Mouse (Mus musculus) MEL (cell line): ENCODE measurements around the gene Ankrd50. TPM values are rescaled to one million over a fixed set of nuclear protein-coding genes. Genes with fewer than 3 reads are reported as not detected.

Experiments used
- DNase-seq: peaks from one replicate; pipeline ENCODE4 v3.0.0; 2011; ENCODE audit warnings: low read depth, low spot score
- H3K27ac ChIP-seq: 2 replicates; pipeline ENCODE4 v1.5.1; 2012; ENCODE audit warnings: low read depth, mild to moderate bottlenecking, control low read depth, low read length, moderate library complexity; ENCODE audit not compliant: control insufficient read depth
- H3K27me3 ChIP-seq, 2 experiments: fragments of 150-350 bp in 1 of 2; sonication (generic) in 1 of 2; 2 replicates each; pipeline ENCODE4 v1.6.1; 2012; ENCODE audit warnings: low read length in 2 of 2, mild to moderate bottlenecking in 2 of 2, improper control_type of control experiment in 1 of 2, moderate library complexity in 1 of 2; ENCODE audit not compliant: insufficient read depth in 2 of 2, control insufficient read depth in 1 of 2
- H3K36me3 ChIP-seq, 2 experiments: 2 replicates each; pipeline ENCODE4 v1.6.1; 2012 to 2014; ENCODE audit warnings: low read length in 2 of 2, improper control_type of control experiment in 1 of 2, inconsistent platforms in 1 of 2, mild to moderate bottlenecking in 1 of 2; ENCODE audit not compliant: insufficient read depth in 2 of 2, control insufficient read depth in 1 of 2
- H3K4me1 ChIP-seq, 2 experiments: fragments of 150-350 bp in 1 of 2; sonication (generic) in 1 of 2; 2 replicates each; pipeline ENCODE4 v1.6.1; 2012; ENCODE audit warnings: low read length in 2 of 2, improper control_type of control experiment in 1 of 2, mild to moderate bottlenecking in 1 of 2; ENCODE audit not compliant: insufficient read depth in 2 of 2, control insufficient read depth in 1 of 2
- H3K4me3 ChIP-seq, 2 experiments: fragments of 150-350 bp in 1 of 2; sonication (generic) in 1 of 2; 2 replicates each; pipeline ENCODE4 v1.5.1; 2012; ENCODE audit warnings: low read depth in 2 of 2, low read length in 2 of 2, mild to moderate bottlenecking in 2 of 2, moderate library complexity in 2 of 2, control low read depth in 1 of 2, improper control_type of control experiment in 1 of 2; ENCODE audit not compliant: control insufficient read depth in 1 of 2, insufficient read depth in 1 of 2
- H3K79me2 ChIP-seq: 2 replicates; pipeline ENCODE4 v1.6.1; 2012; ENCODE audit warnings: mild to moderate bottlenecking, low read length, moderate library complexity; ENCODE audit not compliant: control insufficient read depth, poor library complexity, insufficient read depth
- H3K9ac ChIP-seq: 2 replicates; pipeline ENCODE4 v1.6.1; 2012; ENCODE audit warnings: low read depth, mild to moderate bottlenecking, control low read depth, low read length, moderate library complexity; ENCODE audit not compliant: control insufficient read depth, poor library complexity, severe bottlenecking
- H3K9me3 ChIP-seq: fragments of 150-350 bp; sonication (generic); replicated peaks from 2 replicates; pipeline ENCODE4 v1.6.1; 2012; ENCODE audit warnings: mild to moderate bottlenecking, low read length, improper control_type of control experiment, moderate library complexity; ENCODE audit not compliant: insufficient read depth
- BHLHE40 ChIP-seq: IDR thresholded peaks from 2 replicates; pipeline ENCODE4 v1.6.1; 2012; ENCODE audit warnings: low read depth, mild to moderate bottlenecking, inconsistent platforms, low read length, improper control_type of control experiment, borderline replicate concordance
- CHD2 ChIP-seq: IDR thresholded peaks from 2 replicates; pipeline ENCODE4 v1.6.1; 2011; ENCODE audit warnings: low read length, improper control_type of control experiment
- CTCF ChIP-seq, 3 experiments: IDR thresholded peaks in 2 of 3; conservative IDR thresholded peaks in 1 of 3; 2 replicates each; pipeline ENCODE4 v1.5.1; 2011 to 2012; ENCODE audit warnings: low read length in 3 of 3, low read depth in 2 of 3, mild to moderate bottlenecking in 2 of 3, improper control_type of control experiment in 1 of 3, inconsistent platforms in 1 of 3, mixed read lengths in 1 of 3, moderate library complexity in 1 of 3; ENCODE audit not compliant: control insufficient read depth in 1 of 3, insufficient read depth in 1 of 3, poor library complexity in 1 of 3, severe bottlenecking in 1 of 3
- GABPA ChIP-seq: IDR thresholded peaks from 2 replicates; pipeline ENCODE4 v1.6.1; 2012; ENCODE audit warnings: low read depth, mild to moderate bottlenecking, inconsistent platforms, low read length, improper control_type of control experiment, moderate library complexity
- GATA1 ChIP-seq: IDR thresholded peaks from 2 replicates; pipeline ENCODE4 v1.6.1; 2011; ENCODE audit warnings: low read depth, low read length, improper control_type of control experiment
- HCFC1 ChIP-seq: IDR thresholded peaks from 2 replicates; pipeline ENCODE4 v1.6.1; 2012; ENCODE audit warnings: low read depth, mild to moderate bottlenecking, inconsistent platforms, low read length, improper control_type of control experiment, moderate library complexity
- MAX ChIP-seq: IDR thresholded peaks from 2 replicates; pipeline ENCODE4 v1.6.1; 2011; ENCODE audit warnings: low read length, improper control_type of control experiment
- MAZ ChIP-seq: IDR thresholded peaks from 2 replicates; pipeline ENCODE4 v1.6.1; 2012; ENCODE audit warnings: low read depth, mild to moderate bottlenecking, inconsistent platforms, low read length, improper control_type of control experiment
- MXI1 ChIP-seq: IDR thresholded peaks from 2 replicates; pipeline ENCODE4 v1.6.1; 2011; ENCODE audit warnings: mild to moderate bottlenecking, low read depth, low read length, improper control_type of control experiment
- MYB ChIP-seq: IDR thresholded peaks from 2 replicates; pipeline ENCODE4 v1.6.1; 2011; ENCODE audit warnings: mild to moderate bottlenecking, low read depth, low read length, improper control_type of control experiment
- MYC ChIP-seq: IDR thresholded peaks from 2 replicates; pipeline ENCODE4 v1.6.1; 2011; ENCODE audit warnings: low read depth, mild to moderate bottlenecking, low read length, improper control_type of control experiment, moderate library complexity
- NRF1 ChIP-seq: IDR thresholded peaks from 2 replicates; pipeline ENCODE4 v1.6.1; 2014; ENCODE audit warnings: low read depth, mild to moderate bottlenecking, inconsistent platforms, low read length, improper control_type of control experiment, moderate library complexity; ENCODE audit not compliant: poor library complexity, insufficient read depth, severe bottlenecking
- POLR2A ChIP-seq, 2 experiments: IDR thresholded peaks; 2 replicates each; pipeline ENCODE4 v1.6.1; 2011 to 2012; ENCODE audit warnings: low read length in 2 of 2, mild to moderate bottlenecking in 2 of 2, control low read depth in 1 of 2, improper control_type of control experiment in 1 of 2, low read depth in 1 of 2, moderate library complexity in 1 of 2; ENCODE audit not compliant: control insufficient read depth in 1 of 2, insufficient read depth in 1 of 2, poor library complexity in 1 of 2
- POLR2AphosphoS2 ChIP-seq: IDR thresholded peaks from 2 replicates; pipeline ENCODE4 v1.6.1; 2011; ENCODE audit warnings: low read length, improper control_type of control experiment
- POLR2AphosphoS5 ChIP-seq: IDR thresholded peaks from 2 replicates; pipeline ENCODE4 v1.6.1; 2012; ENCODE audit warnings: low read depth, borderline replicate concordance, mild to moderate bottlenecking, inconsistent platforms, low read length, moderate library complexity, mixed read lengths
- RAD21 ChIP-seq: IDR thresholded peaks from 2 replicates; pipeline ENCODE4 v1.6.1; 2011; ENCODE audit warnings: mild to moderate bottlenecking, low read depth, low read length, improper control_type of control experiment
- SMC3 ChIP-seq: IDR thresholded peaks from 2 replicates; pipeline ENCODE4 v1.6.1; 2011; ENCODE audit warnings: low read depth, low read length, improper control_type of control experiment
- TAL1 ChIP-seq: IDR thresholded peaks from 2 replicates; pipeline ENCODE4 v1.6.1; 2012; ENCODE audit warnings: mild to moderate bottlenecking, inconsistent platforms, low read length, moderate library complexity, mixed read lengths
- TCF12 ChIP-seq: IDR thresholded peaks from 2 replicates; pipeline ENCODE4 v1.6.1; 2014; ENCODE audit warnings: low read depth, mild to moderate bottlenecking, inconsistent platforms, low read length, improper control_type of control experiment, moderate library complexity
- ZNF384 ChIP-seq: IDR thresholded peaks from 2 replicates; pipeline ENCODE4 v1.6.1; 2012; ENCODE audit warnings: low read depth, mild to moderate bottlenecking, inconsistent platforms, low read length, improper control_type of control experiment
- polyA plus RNA-seq, 2 experiments: library from polyadenylated mRNA; stranded (reverse) in 1 of 2; unstranded in 1 of 2; fragments of >175 nt in 1 of 2; fragments of >200 nt in 1 of 2; gene quantifications; 2 replicates each; pipeline versions ENCODE4 v1.2.1 to v1.2.4; 2012; ENCODE audit warnings: low replicate concordance in 2 of 2, low read depth in 1 of 2; ENCODE audit not compliant: insufficient read length in 2 of 2, insufficient read depth in 1 of 2, missing spikeins in 1 of 2
- total RNA-seq: library from RNA; depleted of rRNA; stranded (reverse); fragments of 300-350 nt; gene quantifications from 2 replicates; pipeline ENCODE4 v1.2.3, GENCODE M21; 2012

Gene Ankrd50
- total and polyA plus RNA-seq, 3 experiments = 4.4 to 7.8 TPM; not detected in 1

DNA sequence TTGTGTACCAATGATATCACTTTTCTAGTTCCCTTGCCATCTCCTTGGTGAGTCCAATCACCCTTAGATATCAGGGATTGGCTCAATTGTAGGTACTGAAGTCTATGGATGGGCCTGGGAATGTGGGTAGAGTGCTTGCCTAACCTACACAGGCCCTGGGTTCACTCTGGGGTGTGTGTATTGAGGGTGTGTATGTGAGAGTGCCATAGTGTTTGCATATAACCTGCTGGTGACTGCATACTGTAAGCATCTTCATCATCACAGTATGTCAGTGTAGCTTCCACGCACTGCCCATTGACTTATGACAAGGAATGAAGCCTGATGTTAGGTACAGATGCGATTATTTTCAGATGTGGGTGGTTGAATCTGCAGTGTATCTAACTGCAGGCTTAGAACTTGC, 17.1 kb upstream of the Ankrd50 start:
- Histone ChIP-seq H3K4me3 (no peak overlapping the region), H3K9me3 (no peaks in the 10 kb centered on the region), H3K4me1 (no peaks in the 10 kb centered on the region), H3K27ac (no peak overlapping the region), H3K9ac (no peak overlapping the region), H3K79me2 (no peaks in the 10 kb centered on the region), H3K36me3 (no peaks in the 10 kb centered on the region), H3K27me3 (no peaks in the 10 kb centered on the region)
- no peak for TF ChIP-seq GABPA
- no peak for TF ChIP-seq SMC3
- TF ChIP-seq TCF12 = no peak
- TF ChIP-seq POLR2AphosphoS5 = no peak
- no peak for TF ChIP-seq MAZ
- TF ChIP-seq MXI1 = no peak
- TF ChIP-seq POLR2A (IDR thresholded peaks at IDR 0.05; ENCODE audit: control insufficient read depth in 1 of 2, insufficient read depth in 1 of 2, low read depth in 1 of 2, low read length in 2 of 2, poor library complexity in 1 of 2) = no peak
- TF ChIP-seq TAL1 = no peak
- TF ChIP-seq RAD21 = no peak
- TF ChIP-seq HCFC1 = no peak
- TF ChIP-seq BHLHE40 = no peak
- DNase-seq = no peak

DNA sequence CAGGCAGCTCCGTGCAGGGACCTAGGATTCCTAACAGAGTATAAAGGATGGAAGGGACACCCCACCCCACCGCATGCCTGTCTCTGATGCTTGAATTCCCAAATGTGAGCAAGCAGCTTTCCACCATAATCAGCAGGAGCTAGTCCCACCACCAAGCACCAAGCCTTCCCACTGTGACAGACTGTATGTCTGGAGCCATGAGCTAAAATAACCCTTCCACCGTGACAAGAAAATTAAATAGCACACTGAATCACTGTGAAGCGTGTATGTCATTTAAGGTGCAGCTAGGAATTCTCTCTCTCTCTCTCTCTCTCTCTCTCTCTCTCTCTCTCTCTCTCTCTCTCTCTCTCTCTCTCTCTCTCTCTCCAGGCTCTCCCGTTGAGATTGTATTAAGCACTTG, 16.7 kb upstream of the Ankrd50 start:
- H3K36me3 ChIP-seq = no peaks in the 10 kb centered on the region
- H3K9me3 ChIP-seq = no peaks in the 10 kb centered on the region
- H3K9ac ChIP-seq = no peak overlapping the region
- no peaks in the 10 kb centered on the region for H3K79me2 ChIP-seq
- H3K27ac ChIP-seq = no peak overlapping the region
- H3K4me1 ChIP-seq = no peaks in the 10 kb centered on the region
- H3K27me3 ChIP-seq = no peaks in the 10 kb centered on the region
- no peak for TF ChIP-seq GATA1
- TF ChIP-seq TCF12 = no peak
- no peak for DNase-seq
- no peak overlapping the region for H3K4me3 ChIP-seq

DNA sequence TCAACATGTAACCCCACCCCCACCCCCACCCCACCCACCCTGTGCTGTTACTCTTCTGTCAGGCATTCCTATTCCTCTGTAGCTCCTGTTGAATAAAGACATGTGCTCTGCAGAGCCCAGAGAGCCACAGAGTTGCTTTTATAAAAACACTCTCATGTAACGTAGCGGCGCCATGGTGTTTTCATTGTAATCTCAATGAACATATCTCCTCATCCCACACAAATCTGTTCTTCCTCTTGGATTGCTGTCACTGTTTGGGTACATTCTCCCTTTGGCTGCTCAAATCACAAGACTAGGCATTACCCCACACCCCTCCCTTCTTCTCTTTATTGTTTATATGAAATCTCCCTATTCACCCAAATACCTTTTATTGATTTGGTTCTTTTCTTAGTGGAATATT, 13.9 kb upstream of the Ankrd50 start:
- DNase-seq = no peak
- Histone ChIP-seq H3K4me3 (no peak overlapping the region), H3K79me2 (no peaks in the 10 kb centered on the region), H3K27me3 (no peaks in the 10 kb centered on the region; a peak in 1 of 4 replicates), H3K9me3 (no peaks in the 10 kb centered on the region), H3K9ac (no peak overlapping the region), H3K36me3 (no peaks in the 10 kb centered on the region), H3K4me1 (no peaks in the 10 kb centered on the region), H3K27ac (no peak overlapping the region)
- TF ChIP-seq MYC = no peak
- no peak for TF ChIP-seq MAZ
- no peak for TF ChIP-seq MAX
- TF ChIP-seq MXI1 = no peak
- TF ChIP-seq POLR2AphosphoS5 = no peak
- TF ChIP-seq CTCF (IDR thresholded peaks at IDR 0.05 in 2 of 3, conservative IDR thresholded peaks at IDR 0.05 in 1 of 3; ENCODE audit: control insufficient read depth in 1 of 3, insufficient read depth in 1 of 3, low read depth in 2 of 3, low read length in 3 of 3, poor library complexity in 1 of 3, severe bottlenecking in 1 of 3) = no peak
- TF ChIP-seq POLR2AphosphoS2 = no peak
- TF ChIP-seq HCFC1 = no peak
- TF ChIP-seq CHD2 = no peak
- no peak for TF ChIP-seq MYB
- TF ChIP-seq ZNF384 = no peak
- no peak for TF ChIP-seq NRF1
